ENCODE assay signal across 8 mouse cellular contexts in genomic region chr4:117346025-117346424, GRCm38 (mm10).
DNase-seq lines count a peak whose midpoint lies in the region; ATAC-seq and TF ChIP-seq lines count a peak whose summit lies in the region.

No protein-coding gene starts in this region.

- TF ChIP-seq CTCF in embryonic fibroblast, embryonic 13.5 days (IDR thresholded peaks at IDR 0.05; ENCODE audit: borderline replicate concordance, insufficient read depth, low read length), result peak; percentile 35; the same call in 1 of the 2 replicates

- DNase-seq in forebrain, embryonic 11.5 days (ENCODE audit: low spot score), result peak; percentile 57
- DNase-seq in right cerebral cortex, adult 2 months (ENCODE audit: low spot score in 2 of 2), result peak; percentile 31 to 44
- no peak for DNase-seq in right cerebral cortex, postnatal 36 days (ENCODE audit: low spot score in 2 of 2)
- peak; percentile 12 to 36 for DNase-seq in layer of hippocampus, postnatal 10 days (ENCODE audit: low spot score in 2 of 2)
- DNase-seq in retina, embryonic 14.5 days (ENCODE audit: low spot score), result peak; percentile 77

- H3K9me3 ChIP-seq in forebrain, embryonic 11.5 days (ENCODE audit: control insufficient read depth, low read length), result no peaks in the 10 kb centered on the region
- no peaks in the 10 kb centered on the region for H3K9me3 ChIP-seq in forebrain, embryonic 12.5 days

- no peaks in the 10 kb centered on the region for H3K4me1 ChIP-seq in forebrain, embryonic 11.5 days (replicated peaks; ENCODE audit: control insufficient read depth, insufficient read depth, low read length)
- peaks cover 15% of the 10 kb centered on the region for H3K4me1 ChIP-seq in forebrain, embryonic 12.5 days
- no peaks in the 10 kb centered on the region for H3K4me1 ChIP-seq in embryonic fibroblast, embryonic 13.5 days (ENCODE audit: control insufficient read depth, insufficient read depth, low read length)

- H3K27ac ChIP-seq in forebrain, embryonic 11.5 days (ENCODE audit: low read depth, low read length), result no peak overlapping the region
- H3K27ac ChIP-seq in forebrain, embryonic 12.5 days, result no peak overlapping the region
- H3K27ac ChIP-seq in embryonic fibroblast, embryonic 13.5 days (ENCODE audit: insufficient read depth, low read length), result no peak overlapping the region

- H3K4me3 ChIP-seq in forebrain, embryonic 11.5 days (ENCODE audit: low read depth, low read length), result no peak overlapping the region
- no peak overlapping the region for H3K4me3 ChIP-seq in forebrain, embryonic 12.5 days (replicated peaks)
- H3K4me3 ChIP-seq in embryonic fibroblast, embryonic 13.5 days (ENCODE audit: insufficient read depth, low read length), result no peak overlapping the region

- 69% methylated on average over 6 of the region's 6 CpGs for WGBS in forebrain, embryonic 11.5 days
- 73% methylated on average over 6 of the region's 6 CpGs for WGBS in forebrain, embryonic 12.5 days

- TF ChIP-seq POLR2A in embryonic fibroblast, embryonic 13.5 days (IDR thresholded peaks at IDR 0.05; ENCODE audit: low read depth, low read length), result no peak

- no peak overlapping the region for H3K4me2 ChIP-seq in forebrain, embryonic 11.5 days (ENCODE audit: low read depth, low read length, severe bottlenecking)
- H3K4me2 ChIP-seq in forebrain, embryonic 12.5 days, result no peak overlapping the region

- no peaks in the 10 kb centered on the region for H3K36me3 ChIP-seq in forebrain, embryonic 11.5 days (ENCODE audit: control insufficient read depth, insufficient read depth, low read length)
- H3K36me3 ChIP-seq in forebrain, embryonic 12.5 days (replicated peaks), result no peaks in the 10 kb centered on the region

- no peak overlapping the region for H3K9ac ChIP-seq in forebrain, embryonic 11.5 days (ENCODE audit: low read length)
- H3K9ac ChIP-seq in forebrain, embryonic 12.5 days, result no peak overlapping the region

- ATAC-seq in forebrain, embryonic 11.5 days (replicated peaks; ENCODE audit: low FRiP score), result no peak
- ATAC-seq in forebrain, embryonic 12.5 days (ENCODE audit: low FRiP score), result no peak
- ATAC-seq in activated CD4-positive, CD25-positive, alpha-beta regulatory T cell, adult 4 months, result no peak

- no peaks in the 10 kb centered on the region; the same call in none of the 2 replicates for H3K27me3 ChIP-seq in forebrain, embryonic 11.5 days (ENCODE audit: control insufficient read depth, insufficient read depth, low read length)
- peaks cover 7% of the 10 kb centered on the region; the same call in 1 of the 2 replicates for H3K27me3 ChIP-seq in forebrain, embryonic 12.5 days

Comparison
In these comparisons a context has a peak if more than half of its experiments do, and no peak if none do; other contexts are left out.
1. DNase-seq: peak in forebrain, embryonic 11.5 days (single experiment), right cerebral cortex, adult 2 months (2 of 2), layer of hippocampus, postnatal 10 days (2 of 2) and retina, embryonic 14.5 days (single experiment); none in right cerebral cortex, postnatal 36 days (0 of 2).